Mouse (Mus musculus) liver, adult 2 months (tissue): ENCODE results near the gene Plcb3.

Source experiments
- CTCF ChIP-seq: fragments of 200-500 bp; IDR thresholded peaks from 2 replicates; pipeline ENCODE4 v1.5.1; 2011; ENCODE audit warnings: low read depth, low read length, control low read depth
- POLR2A ChIP-seq: fragments of 200-500 bp; IDR thresholded peaks from 2 replicates; pipeline ENCODE4 v1.6.1; 2011; ENCODE audit warnings: low read length, control low read depth; ENCODE audit not compliant: insufficient read depth; ENCODE audit errors: extremely low read depth

DNA sequence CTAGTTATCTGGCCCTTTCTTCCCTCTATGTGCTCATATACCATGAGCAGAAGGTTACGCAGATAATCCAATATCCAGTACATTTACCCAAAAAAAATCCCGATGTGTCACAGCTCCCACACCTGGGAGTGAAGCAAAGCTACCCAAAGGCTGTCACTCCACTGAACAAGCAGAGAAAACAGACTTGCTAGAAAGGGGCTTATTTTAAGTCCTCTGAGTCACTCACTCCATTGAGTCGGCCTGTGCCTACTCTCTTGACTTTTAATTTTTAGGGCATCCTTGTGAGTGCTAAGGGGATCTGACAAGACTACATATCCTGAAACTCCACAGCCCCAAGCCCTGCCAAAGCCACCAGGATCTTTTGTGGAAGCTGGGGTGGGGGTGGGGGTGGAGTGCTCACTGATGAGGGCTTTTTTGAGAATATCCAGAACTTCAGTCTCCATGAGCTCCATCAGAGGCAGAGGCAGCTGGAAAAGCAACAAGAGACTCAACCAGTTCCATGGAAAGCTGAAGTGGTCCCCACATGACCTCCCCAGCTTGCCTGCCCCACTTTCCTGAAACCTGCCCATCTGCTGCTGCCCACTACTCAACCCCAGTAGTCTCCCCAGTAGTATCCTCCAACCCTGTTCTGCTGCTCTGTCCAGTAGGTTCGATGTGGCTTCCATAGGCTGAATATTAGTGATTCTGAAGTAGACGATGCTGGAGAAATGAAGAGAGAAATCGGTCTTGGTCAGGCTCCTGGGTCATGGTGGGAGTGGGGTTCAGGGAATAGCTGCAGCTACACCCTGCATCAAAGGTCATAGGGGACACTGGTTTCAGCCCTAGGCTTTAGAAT is 53.2 kb downstream of the Plcb3 start:
- TF ChIP-seq CTCF, result no peak
- no peak for TF ChIP-seq POLR2A
